Mouse (Mus musculus) adrenal gland, adult 2 months (tissue): ENCODE measurements around the gene Acap1. TPM values are rescaled to one million over a fixed set of nuclear protein-coding genes. Genes with fewer than 3 reads are reported as not detected.
A peak's percentile ranks its signal among the peaks of the same experiment; 100 is the strongest.
"Not testable (repeated sequence)": the region's sequence is repeated elsewhere in the genome, so short reads cannot be mapped to it uniquely, and the experiment has no call there.

Source experiments
- DNase-seq: peaks from one replicate; pipeline ENCODE4 v3.0.0; 2021
- polyA plus RNA-seq: library from polyadenylated mRNA; depleted of rRNA; stranded (reverse); fragments of >200 nt; gene quantifications from 2 replicates; pipeline ENCODE4 v1.2.3, GENCODE M21; 2012
- total RNA-seq, 2 experiments: library from RNA; stranded (reverse); gene quantifications; 2 replicates each; pipeline ENCODE4 v1.2.3; 2021

Gene Acap1
- total and polyA plus RNA-seq, 3 experiments: 0.46 to 0.71 (median 0.69) TPM

GRCm38 (mm10) chr11:69876186-69876585, 19.2 kb downstream of the Acap1 start:
- peak; percentile 40 for DNase-seq

GRCm38 (mm10) chr11:69872451-69872850, 22.9 kb downstream of the Acap1 start:
- DNase-seq: peak; percentile 67

GRCm38 (mm10) chr11:69871822-69872221, 23.5 kb downstream of the Acap1 start:
- DNase-seq: no peak

GRCm38 (mm10) chr11:69870289-69871069, 24.9 kb downstream of the Acap1 start:
- DNase-seq: no peak

- DNase-seq: no peak
Observed at GRCm38 (mm10) chr11:69867335-69867734, 28.0 kb downstream of the Acap1 start.

- no peak for DNase-seq
Observed at GRCm38 (mm10) chr11:69865561-69865960, 29.8 kb downstream of the Acap1 start.

GRCm38 (mm10) chr11:69864138-69864860, 31.0 kb downstream of the Acap1 start:
- no peak for DNase-seq

GRCm38 (mm10) chr11:69863729-69864128, 31.6 kb downstream of the Acap1 start:
- DNase-seq: not testable (repeated sequence)

GRCm38 (mm10) chr11:69858113-69858998, 37.0 kb downstream of the Acap1 start, which contains the start of gene Tnk1:
Tnk1 (minus strand) TSS chr11:69858730.
- no peak for DNase-seq

GRCm38 (mm10) chr11:69855347-69855746, 40.0 kb downstream of the Acap1 start:
- DNase-seq: peak; percentile 55

GRCm38 (mm10) chr11:69854680-69855079, 40.7 kb downstream of the Acap1 start:
- DNase-seq: no peak

GRCm38 (mm10) chr11:69853994-69854393, 41.3 kb downstream of the Acap1 start:
- no peak for DNase-seq

- no peak for DNase-seq
Observed at GRCm38 (mm10) chr11:69850754-69851153, 44.6 kb downstream of the Acap1 start.

GRCm38 (mm10) chr11:69849884-69850283, 45.5 kb downstream of the Acap1 start:
- no peak for DNase-seq

GRCm38 (mm10) chr11:69849128-69849527, 46.2 kb downstream of the Acap1 start:
- DNase-seq: no peak

- DNase-seq: no peak
Observed at GRCm38 (mm10) chr11:69848021-69848420, 47.3 kb downstream of the Acap1 start.

GRCm38 (mm10) chr11:69846738-69847688, 48.3 kb downstream of the Acap1 start:
- DNase-seq: peak; percentile 43

GRCm38 (mm10) chr11:69846198-69846680, 49.1 kb downstream of the Acap1 start, which contains the start of gene Plscr3:
Plscr3 (plus strand) TSS chr11:69846376.
- peak; percentile 95 for DNase-seq

GRCm38 (mm10) chr11:69838714-69839104, 56.6 kb downstream of the Acap1 start:
- DNase-seq: no peak

- peak; percentile 97 for DNase-seq
Observed at GRCm38 (mm10) chr11:69837952-69838713, 57.2 kb downstream of the Acap1 start, which contains the start of gene Tmem256. Tmem256 (plus strand) TSS chr11:69838514.
